Mouse (Mus musculus): ENCODE measurements at regions not wholly inside any gene's neighbourhood (a gene's known extent, or its start where the extent isn't known, plus 50 kb on each side); places are given as distances from the start of the nearest gene placed in this dataset.
"Not testable (repeated sequence)": the region's sequence is repeated elsewhere in the genome, so short reads cannot be mapped to it uniquely, and the experiment has no call there.

- Histone ChIP-seq H3K27ac (ENCODE audit: insufficient read depth, low read length) (no peak overlapping the region), H3K4me3 (ENCODE audit: low read depth, low read length) (no peak overlapping the region), H3K36me3 (ENCODE audit: control insufficient read depth, insufficient read depth, low read length, poor library complexity, severe bottlenecking) (no peaks in the 10 kb centered on the region), H3K27me3 (ENCODE audit: control insufficient read depth, insufficient read depth, low read length, poor library complexity, severe bottlenecking) (no peaks in the 10 kb centered on the region), H3K9me3 (replicated peaks; ENCODE audit: control insufficient read depth, insufficient read depth, low read length, poor library complexity, severe bottlenecking) (no peaks in the 10 kb centered on the region), H3K4me1 (ENCODE audit: control insufficient read depth, insufficient read depth, low read length) (no peaks in the 10 kb centered on the region), H3K9ac (ENCODE audit: low read depth, poor library complexity, severe bottlenecking) (no peak overlapping the region)
- no peak for TF ChIP-seq POLR2A (IDR thresholded peaks at IDR 0.05; ENCODE audit: insufficient read depth, low read length)
These were observed 997.1 kb downstream of the Amy2a5 start for GRCm38 (mm10) chr3:112261334-112262101.

DNA sequence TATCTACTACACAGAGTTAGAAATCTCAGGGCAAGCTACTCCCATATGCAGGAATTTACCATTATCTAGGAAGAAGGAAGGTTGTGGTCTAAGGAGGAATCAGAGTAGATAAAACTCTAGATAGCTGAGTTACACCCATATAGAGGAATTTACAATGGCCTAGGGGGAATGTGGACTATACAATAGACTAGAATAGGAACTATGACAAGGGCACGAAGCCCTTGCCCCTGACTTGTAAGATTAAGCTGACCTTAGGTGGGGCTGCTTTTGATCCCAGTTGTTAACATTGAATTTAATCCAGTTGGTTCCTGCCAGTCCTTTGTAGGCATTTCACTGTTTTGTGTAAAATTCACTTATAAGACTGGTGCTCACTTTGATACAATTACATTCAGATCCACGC, 1015.7 kb downstream of the Amy2a5 start:
- not testable (repeated sequence) for H3K36me3 ChIP-seq (ENCODE audit: control insufficient read depth, insufficient read depth, low read length, poor library complexity, severe bottlenecking); H3K4me1 ChIP-seq (ENCODE audit: control insufficient read depth, insufficient read depth, low read length); H3K9ac ChIP-seq (ENCODE audit: low read depth, poor library complexity, severe bottlenecking); H3K27me3 ChIP-seq (ENCODE audit: control insufficient read depth, insufficient read depth, low read length, poor library complexity, severe bottlenecking); H3K4me3 ChIP-seq (ENCODE audit: low read depth, low read length); H3K9me3 ChIP-seq (replicated peaks; ENCODE audit: control insufficient read depth, insufficient read depth, low read length, poor library complexity, severe bottlenecking)
- H3K27ac ChIP-seq (ENCODE audit: insufficient read depth, low read length), result peak overlapping the region; percentile 79

DNA sequence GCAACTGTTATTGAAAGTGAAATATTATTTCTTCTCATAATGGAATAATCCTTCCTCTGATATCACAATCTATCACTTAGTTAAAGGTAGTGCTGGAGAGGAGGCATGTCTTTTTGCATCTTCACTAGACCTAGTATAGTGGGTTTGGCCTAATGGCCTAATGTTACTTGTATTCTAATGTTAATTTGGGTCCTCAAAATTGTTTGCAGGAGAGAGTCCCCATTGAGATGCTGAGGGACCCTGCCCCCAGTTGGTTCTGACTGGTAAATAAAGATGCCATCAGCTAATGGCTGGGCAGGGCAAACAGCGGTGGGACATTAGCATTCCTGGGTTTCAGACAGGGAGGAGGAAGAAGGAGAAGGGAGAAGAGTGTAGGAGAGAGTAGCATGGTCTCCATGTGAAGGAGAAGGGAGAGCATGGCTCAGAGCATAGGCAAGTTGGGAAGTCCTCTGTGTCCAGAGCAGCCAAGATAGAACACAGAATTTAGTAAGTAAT, 1019.0 kb downstream of the Amy2a5 start:
- no peak overlapping the region for H3K9ac ChIP-seq (ENCODE audit: low read depth, poor library complexity, severe bottlenecking)
- no peak for TF ChIP-seq POLR2A (IDR thresholded peaks at IDR 0.05; ENCODE audit: insufficient read depth, low read length)
- no peak for TF ChIP-seq CTCF (IDR thresholded peaks at IDR 0.05; ENCODE audit: low read depth, low read length)
- peak; percentile 93 for TF ChIP-seq EP300 (IDR thresholded peaks at IDR 0.05; ENCODE audit: insufficient read depth, low read depth, low read length)
- H3K27me3 ChIP-seq (ENCODE audit: control insufficient read depth, insufficient read depth, low read length, poor library complexity, severe bottlenecking), result no peaks in the 10 kb centered on the region
- H3K27ac ChIP-seq (ENCODE audit: insufficient read depth, low read length), result peak overlapping the region; percentile 46; the same call in 1 of the 2 replicates
- H3K4me1 ChIP-seq (ENCODE audit: control insufficient read depth, insufficient read depth, low read length), result no peaks in the 10 kb centered on the region
- no peaks in the 10 kb centered on the region for H3K36me3 ChIP-seq (ENCODE audit: control insufficient read depth, insufficient read depth, low read length, poor library complexity, severe bottlenecking)
- peaks cover 4% of the 10 kb centered on the region; the same call in 1 of the 2 replicates for H3K9me3 ChIP-seq (replicated peaks; ENCODE audit: control insufficient read depth, insufficient read depth, low read length, poor library complexity, severe bottlenecking)
- H3K4me3 ChIP-seq (ENCODE audit: low read depth, low read length), result no peak overlapping the region

Data from ES-Bruce4 (cell line).